Mouse (Mus musculus) macrophage (primary cell): ENCODE data around the gene Ly6g5b. TPM values are rescaled to one million over a fixed set of nuclear protein-coding genes. Genes with fewer than 3 reads are reported as not detected.

ENCODE experiments used
- H3K27ac ChIP-seq: fragments of 350-480 bp; formaldehyde crosslinking; 2 replicates; pipeline ENCODE4 v1.9.0; 2021
- H3K36me3 ChIP-seq: fragments of 350-480 bp; formaldehyde crosslinking; 2 replicates; pipeline ENCODE4 v1.9.0; 2021; ENCODE audit errors: inconsistent target
- H3K4me3 ChIP-seq: fragments of 350-480 bp; formaldehyde crosslinking; 2 replicates; pipeline ENCODE4 v1.9.0; 2021; ENCODE audit errors: inconsistent target
- H3K79me2 ChIP-seq: fragments of 350-480 bp; formaldehyde crosslinking; 2 replicates; pipeline ENCODE4 v1.9.0; 2021; ENCODE audit errors: inconsistent target
- WGBS: methylation state at CpG from one replicate; pipeline ENCODE4 v1.1.7; 2026; ENCODE audit warnings: inconsistent platforms; ENCODE audit not compliant: missing documents; 5-methylcytosine and 5-hydroxymethylcytosine counted together
- polyA plus RNA-seq: library from polyadenylated mRNA; stranded (reverse); fragments of 250-400 nt; gene quantifications from 3 replicates; pipeline ENCODE4 v1.2.4, GENCODE M21; 2018; ENCODE audit warnings: inconsistent platforms

Ly6g5b gene
- polyA plus RNA-seq, 1 experiment from 2014 or later: not detected

GRCm38 (mm10) chr17:35105740-35106389 lies 9.4 kb downstream of the Ly6g5b start:
- WGBS: 39% methylated on average over 13 of the region's 13 CpGs
- no peaks in the 10 kb centered on the region for H3K79me2 ChIP-seq
- H3K36me3 ChIP-seq: peaks cover 26% of the 10 kb centered on the region
- H3K27ac ChIP-seq: no peak overlapping the region
- H3K4me3 ChIP-seq: no peak overlapping the region

GRCm38 (mm10) chr17:35104754-35105153 lies 10.5 kb downstream of the Ly6g5b start:
- Histone ChIP-seq H3K79me2 (no peaks in the 10 kb centered on the region), H3K36me3 (peaks cover 34% of the 10 kb centered on the region), H3K27ac (no peak overlapping the region), H3K4me3 (no peak overlapping the region)
- WGBS: 89% methylated on average over 5 of the region's 6 CpGs

GRCm38 (mm10) chr17:35104079-35104478 lies 11.1 kb downstream of the Ly6g5b start:
- H3K36me3 ChIP-seq: peaks cover 41% of the 10 kb centered on the region
- H3K27ac ChIP-seq: no peak overlapping the region
- 100% methylated on average over 7 of the region's 7 CpGs for WGBS

GRCm38 (mm10) chr17:35103221-35103690 lies 12.0 kb downstream of the Ly6g5b start:
- 65% methylated on average over 6 of the region's 6 CpGs for WGBS
- H3K27ac ChIP-seq: no peak overlapping the region
- peaks cover 48% of the 10 kb centered on the region for H3K36me3 ChIP-seq

More at GRCm38 (mm10) chr17:35104079-35104478, 11.1 kb downstream of the Ly6g5b start:
- Histone ChIP-seq H3K79me2 (no peaks in the 10 kb centered on the region), H3K4me3 (no peak overlapping the region)

GRCm38 (mm10) chr17:35102299-35102698 lies 12.9 kb downstream of the Ly6g5b start:
- peaks cover 57% of the 10 kb centered on the region for H3K36me3 ChIP-seq

More at GRCm38 (mm10) chr17:35103221-35103690, 12.0 kb downstream of the Ly6g5b start:
- H3K79me2 ChIP-seq: no peaks in the 10 kb centered on the region
- no peak overlapping the region for H3K4me3 ChIP-seq

GRCm38 (mm10) chr17:35101161-35101560 lies 14.1 kb downstream of the Ly6g5b start:
- H3K36me3 ChIP-seq: peaks cover 69% of the 10 kb centered on the region

More at GRCm38 (mm10) chr17:35102299-35102698, 12.9 kb downstream of the Ly6g5b start:
- H3K79me2 ChIP-seq: no peaks in the 10 kb centered on the region
- 90% methylated on average over 8 of the region's 8 CpGs for WGBS
- no peak overlapping the region for H3K27ac ChIP-seq
- H3K4me3 ChIP-seq: no peak overlapping the region

GRCm38 (mm10) chr17:35100196-35100765 lies 14.9 kb downstream of the Ly6g5b start:
- peaks cover 72% of the 10 kb centered on the region for H3K36me3 ChIP-seq
- 93% methylated on average over 10 of the region's 10 CpGs for WGBS

More at GRCm38 (mm10) chr17:35101161-35101560, 14.1 kb downstream of the Ly6g5b start:
- Histone ChIP-seq H3K79me2 (no peaks in the 10 kb centered on the region), H3K27ac (no peak overlapping the region), H3K4me3 (no peak overlapping the region)
- WGBS: 93% methylated on average over 10 of the region's 11 CpGs

GRCm38 (mm10) chr17:35097164-35097655 lies 18.0 kb downstream of the Ly6g5b start:
- 95% methylated on average over 12 of the region's 12 CpGs for WGBS
- H3K79me2 ChIP-seq: no peaks in the 10 kb centered on the region
- no peak overlapping the region for H3K4me3 ChIP-seq
- peaks cover 80% of the 10 kb centered on the region for H3K36me3 ChIP-seq
- no peak overlapping the region for H3K27ac ChIP-seq

More at GRCm38 (mm10) chr17:35100196-35100765, 14.9 kb downstream of the Ly6g5b start:
- Histone ChIP-seq H3K79me2 (no peaks in the 10 kb centered on the region), H3K27ac (no peak overlapping the region), H3K4me3 (no peak overlapping the region)

- H3K27ac ChIP-seq: no peak overlapping the region
- H3K79me2 ChIP-seq: no peaks in the 10 kb centered on the region
- 96% methylated on average over 12 of the region's 12 CpGs for WGBS
- H3K36me3 ChIP-seq: peaks cover 78% of the 10 kb centered on the region
- H3K4me3 ChIP-seq: no peak overlapping the region
Observed at GRCm38 (mm10) chr17:35096597-35096996, 18.6 kb downstream of the Ly6g5b start.

GRCm38 (mm10) chr17:35094475-35095365 lies 20.5 kb downstream of the Ly6g5b start:
- H3K4me3 ChIP-seq: no peak overlapping the region
- H3K36me3 ChIP-seq: peaks cover 65% of the 10 kb centered on the region
- WGBS: 83% methylated on average over 15 of the region's 15 CpGs
- no peak overlapping the region for H3K27ac ChIP-seq
- H3K79me2 ChIP-seq: peaks cover 11% of the 10 kb centered on the region; the same call in 1 of the 2 replicates

- 92% methylated on average over 14 of the region's 14 CpGs for WGBS
- H3K36me3 ChIP-seq: peaks cover 45% of the 10 kb centered on the region
- peaks cover 13% of the 10 kb centered on the region; the same call in 1 of the 2 replicates for H3K79me2 ChIP-seq
- no peak overlapping the region for H3K4me3 ChIP-seq
- H3K27ac ChIP-seq: no peak overlapping the region
Observed at GRCm38 (mm10) chr17:35092403-35093198, 22.6 kb downstream of the Ly6g5b start.

GRCm38 (mm10) chr17:35090166-35090932 lies 24.9 kb downstream of the Ly6g5b start:
- Histone ChIP-seq H3K27ac (no peak overlapping the region), H3K79me2 (peaks cover 13% of the 10 kb centered on the region; the same call in 1 of the 2 replicates), H3K4me3 (peak overlapping the region; percentile 68), H3K36me3 (peaks cover 27% of the 10 kb centered on the region)
- WGBS: 74% methylated on average over 8 of the region's 8 CpGs
